ENCODE assay signal across 11 mouse cellular contexts in the genomic region with DNA sequence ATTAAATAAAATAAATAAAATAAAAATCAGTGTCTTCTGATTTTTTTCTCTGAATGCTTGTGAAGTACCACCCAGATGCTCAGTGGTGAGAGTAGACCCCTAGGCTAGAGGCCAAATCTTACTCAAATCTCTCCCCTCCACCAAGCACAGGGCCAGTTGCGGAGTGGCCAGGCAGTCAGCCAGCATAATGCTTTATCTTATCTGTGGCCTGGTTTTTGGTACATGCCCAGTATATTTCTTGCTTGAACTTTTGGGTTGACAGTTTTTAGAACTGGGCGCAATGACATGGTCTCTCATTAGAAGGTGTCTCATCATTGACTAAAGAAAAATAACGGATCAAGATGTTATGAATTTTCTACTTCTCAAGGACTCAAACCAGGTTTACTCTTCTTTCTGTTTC.
"Had no signal": no experiment of that assay in that cellular context is flagged by ENCODE, and none has a peak within 500 bp of the region (broad histone marks: within the 10 kb centered on the region; RNA-seq: fewer than 3 reads in every experiment).

No protein-coding gene starts in this region.

- H3K27me3 ChIP-seq: liver, embryonic 13.5 days; midbrain, embryonic 13.5 days had no signal

- ATAC-seq: midbrain, embryonic 13.5 days had no signal

- H3K9me3 ChIP-seq: limb, embryonic 10.5 days; liver, embryonic 13.5 days; midbrain, embryonic 13.5 days had no signal

- H3K4me2 ChIP-seq: liver, embryonic 13.5 days; midbrain, embryonic 13.5 days had no signal

- H3K4me1 ChIP-seq: midbrain, embryonic 13.5 days had no signal

- DNase-seq: kidney, postnatal 25 days; liver, embryonic 13.5 days; liver, postnatal 0 days; lung, postnatal 36 days; right cerebral cortex, postnatal 4 days; spleen, adult 18-20 months; thymus, adult 18-20 months; thymus, postnatal 14 days had no signal

- H3K4me3 ChIP-seq: left cerebral cortex, adult 2 months; limb, embryonic 10.5 days; liver, embryonic 13.5 days; midbrain, embryonic 13.5 days had no signal

- H3K27ac ChIP-seq: left cerebral cortex, adult 2 months; limb, embryonic 10.5 days; liver, embryonic 13.5 days; midbrain, embryonic 13.5 days had no signal

- H3K9ac ChIP-seq: liver, embryonic 13.5 days; liver, postnatal 0 days; midbrain, embryonic 13.5 days had no signal

- H3K36me3 ChIP-seq: limb, embryonic 10.5 days; liver, embryonic 13.5 days; midbrain, embryonic 13.5 days had no signal
